Mouse (Mus musculus) CH12.LX (cell line): ENCODE measurements around the gene Zfp54.

ENCODE experiments used
- CTCF ChIP-seq, 2 experiments: IDR thresholded peaks in 1 of 2; conservative IDR thresholded peaks in 1 of 2; 2 replicates each; pipeline ENCODE4 v1.5.1; 2011 to 2012; ENCODE audit warnings: low read depth in 2 of 2, low read length in 2 of 2, improper control_type of control experiment in 1 of 2, inconsistent platforms in 1 of 2, mild to moderate bottlenecking in 1 of 2, moderate library complexity in 1 of 2
- ELF1 ChIP-seq: IDR thresholded peaks from 2 replicates; pipeline ENCODE4 v1.6.1; 2014; ENCODE audit warnings: low read depth, mild to moderate bottlenecking, inconsistent platforms, low read length, improper control_type of control experiment
- EP300 ChIP-seq: IDR thresholded peaks from 2 replicates; pipeline ENCODE4 v1.6.1; 2011; ENCODE audit warnings: low read length, improper control_type of control experiment

- TF ChIP-seq ELF1 (peak; percentile 95), CTCF (conservative IDR thresholded peaks at IDR 0.05 in 1 of 2, IDR thresholded peaks at IDR 0.05 in 1 of 2; ENCODE audit: low read depth in 2 of 2, low read length in 2 of 2) (peak; percentile 18 to 72; a peak in 2 of 4 replicates), EP300 (no peak)
These were observed 39.5 kb upstream of the Zfp54 start, which contains the start of gene Zfp677 for GRCm38 (mm10) chr17:21383391-21384056.
